Comparison of ENCODE assay signal across 8 mouse cellular contexts in the genomic region with DNA sequence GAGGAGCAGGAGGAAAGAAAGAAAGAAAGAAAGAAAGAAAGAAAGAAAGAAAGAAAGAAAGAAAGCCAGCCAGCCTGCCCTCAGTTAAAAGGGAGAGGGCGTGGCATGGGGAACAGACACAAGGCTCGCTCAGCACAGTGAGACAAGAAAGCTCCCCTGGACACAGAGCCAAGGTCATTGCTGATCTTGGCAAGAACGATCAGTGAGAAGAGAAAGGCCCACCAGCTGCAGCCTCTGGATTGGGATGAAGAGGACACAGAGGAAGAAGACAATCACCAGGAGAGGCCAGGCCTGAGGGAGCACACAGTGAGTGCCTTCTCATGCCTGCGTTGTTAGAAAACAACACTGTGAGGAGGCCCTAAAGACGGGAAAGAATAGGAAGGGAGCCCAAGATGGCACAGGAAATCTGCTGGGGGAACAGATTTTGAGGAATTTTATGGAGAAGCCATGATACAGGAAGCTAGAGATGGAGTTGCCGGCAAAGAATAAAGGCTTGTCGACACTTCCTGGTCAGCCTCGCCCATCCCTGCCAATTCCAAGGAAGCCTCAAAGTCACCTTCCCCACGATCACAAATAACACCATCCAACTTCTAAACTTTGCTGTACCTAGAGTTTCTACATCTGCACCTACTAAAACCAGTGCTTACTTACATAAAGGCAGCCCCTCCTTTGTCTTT. TPM values are rescaled to one million over a fixed set of nuclear protein-coding genes. Genes with fewer than 3 reads are reported as not detected.
DNase-seq lines count a peak whose midpoint lies in the region; ATAC-seq lines count a peak whose summit lies in the region.

No protein-coding gene starts in this region.

- peaks cover 12% of the 10 kb centered on the region for H3K36me3 ChIP-seq in megakaryocyte, embryonic 14.5 days (replicated peaks; ENCODE audit: low read length)
- no peaks in the 10 kb centered on the region for H3K36me3 ChIP-seq in kidney, embryonic 14.5 days (ENCODE audit: control insufficient read depth, insufficient read depth, low read length)
- H3K36me3 ChIP-seq in stomach, embryonic 14.5 days (ENCODE audit: control insufficient read depth, insufficient read depth, low read length): no peaks in the 10 kb centered on the region
- no peaks in the 10 kb centered on the region for H3K36me3 ChIP-seq in midbrain, embryonic 14.5 days (ENCODE audit: control insufficient read depth, insufficient read depth, low read length)

- H3K9ac ChIP-seq in kidney, embryonic 14.5 days (ENCODE audit: low read depth, low read length): no peak overlapping the region
- H3K9ac ChIP-seq in stomach, embryonic 14.5 days (replicated peaks; ENCODE audit: low read depth, low read length): no peak overlapping the region
- no peak overlapping the region for H3K9ac ChIP-seq in midbrain, embryonic 14.5 days (replicated peaks; ENCODE audit: low read length)

- no peaks in the 10 kb centered on the region for H3K9me3 ChIP-seq in megakaryocyte, embryonic 14.5 days
- no peaks in the 10 kb centered on the region for H3K9me3 ChIP-seq in kidney, embryonic 14.5 days (ENCODE audit: control insufficient read depth, low read length)
- no peaks in the 10 kb centered on the region for H3K9me3 ChIP-seq in stomach, embryonic 14.5 days (ENCODE audit: control insufficient read depth, low read depth, low read length)
- H3K9me3 ChIP-seq in midbrain, embryonic 14.5 days (ENCODE audit: control insufficient read depth, low read length): no peaks in the 10 kb centered on the region

- H3K27ac ChIP-seq in kidney, embryonic 14.5 days (ENCODE audit: low read depth, low read length): peak overlapping the region; percentile 8; the same call in 1 of the 2 replicates
- H3K27ac ChIP-seq in stomach, embryonic 14.5 days (ENCODE audit: low read length): peak overlapping the region; percentile 58; the same call in 1 of the 2 replicates
- H3K27ac ChIP-seq in midbrain, embryonic 14.5 days (replicated peaks; ENCODE audit: low read depth, low read length): no peak overlapping the region

- intact Hi-C loops in gastrocnemius, postnatal 14 days (cut with DNase I; ENCODE audit: low total_unique reads): no loop called here

- ATAC-seq in megakaryocyte, adult 5-6 weeks (ENCODE audit: poor library complexity, severe bottlenecking): no peak
- ATAC-seq in kidney, embryonic 14.5 days (ENCODE audit: low FRiP score, low TSS enrichment): no peak
- ATAC-seq in stomach, embryonic 14.5 days (ENCODE audit: insufficient number of reproducible peaks, insufficient read depth, low FRiP score, low read depth): no peak
- ATAC-seq in granulocyte monocyte progenitor cell, adult 5-6 weeks (replicated peaks; ENCODE audit: poor library complexity, severe bottlenecking): no peak
- ATAC-seq in midbrain, embryonic 14.5 days (ENCODE audit: low FRiP score, low TSS enrichment): no peak

- peak overlapping the region; percentile 59 for H3K4me3 ChIP-seq in megakaryocyte, embryonic 14.5 days (replicated peaks)
- no peak overlapping the region for H3K4me3 ChIP-seq in kidney, embryonic 14.5 days (ENCODE audit: low read length)
- no peak overlapping the region for H3K4me3 ChIP-seq in stomach, embryonic 14.5 days (ENCODE audit: low read depth, low read length)
- no peak overlapping the region for H3K4me3 ChIP-seq in midbrain, embryonic 14.5 days (replicated peaks; ENCODE audit: low read depth, low read length)

- DNase-seq in gastrocnemius, postnatal 14 days: peak; percentile 64
- DNase-seq in right cerebral cortex, postnatal 25 days: no peak
- no peak for DNase-seq in midbrain, embryonic 14.5 days

- peaks cover 18% of the 10 kb centered on the region for H3K27me3 ChIP-seq in megakaryocyte, embryonic 14.5 days (replicated peaks)
- no peaks in the 10 kb centered on the region for H3K27me3 ChIP-seq in kidney, embryonic 14.5 days (ENCODE audit: control insufficient read depth, insufficient read depth, low read length)
- H3K27me3 ChIP-seq in stomach, embryonic 14.5 days (ENCODE audit: control insufficient read depth, insufficient read depth, low read length): no peaks in the 10 kb centered on the region
- no peaks in the 10 kb centered on the region for H3K27me3 ChIP-seq in midbrain, embryonic 14.5 days (ENCODE audit: control insufficient read depth, insufficient read depth, low read length)

- H3K4me2 ChIP-seq in kidney, embryonic 14.5 days (replicated peaks; ENCODE audit: low read depth, low read length): no peak overlapping the region
- H3K4me2 ChIP-seq in stomach, embryonic 14.5 days (replicated peaks; ENCODE audit: low read depth, low read length): no peak overlapping the region
- H3K4me2 ChIP-seq in midbrain, embryonic 14.5 days (ENCODE audit: low read length): no peak overlapping the region

- peaks cover 39% of the 10 kb centered on the region for H3K4me1 ChIP-seq in megakaryocyte, embryonic 14.5 days
- peaks cover 40% of the 10 kb centered on the region for H3K4me1 ChIP-seq in kidney, embryonic 14.5 days (ENCODE audit: control insufficient read depth, insufficient read depth, low read length)
- peaks cover 20% of the 10 kb centered on the region; the same call in 1 of the 2 replicates for H3K4me1 ChIP-seq in stomach, embryonic 14.5 days (ENCODE audit: control insufficient read depth, insufficient read depth, low read length)
- no peaks in the 10 kb centered on the region for H3K4me1 ChIP-seq in midbrain, embryonic 14.5 days (ENCODE audit: control insufficient read depth, insufficient read depth, low read length)

- 70% methylated on average over 9 of the region's 9 CpGs for WGBS in kidney, embryonic 14.5 days
- WGBS in stomach, embryonic 14.5 days: 70% methylated on average over 9 of the region's 9 CpGs
- WGBS in midbrain, embryonic 14.5 days: 74% methylated on average over 9 of the region's 9 CpGs

RNA-seq across cellular contexts. Expression of gene Iqgap1, which starts 44.2 kb away (rescaled TPM):
- 2.0 and 2.2 TPM in 2 replicates for polyA plus RNA-seq in megakaryocyte, embryonic 14.5 days (2012; ENCODE audit: insufficient read depth, low replicate concordance)
- total RNA-seq in megakaryocyte, adult 5-6 weeks (2015): 246 and 291 TPM in 2 replicates
- total RNA-seq in megakaryocyte, adult 5-6 weeks (2017): 287 and 303 TPM in 2 replicates
- 10 to 100 TPM; 28.9 to 36.1 TPM for total RNA-seq in gastrocnemius, postnatal 14 days (2021)
- polyA plus RNA-seq in kidney, embryonic 14.5 days (2014; fragmentation: Nextera tagmentation; extraction: Ambion mirVana): 61.0 and 110 TPM in 2 replicates
- 94.3 and 99.9 TPM in 2 replicates for polyA plus RNA-seq in stomach, embryonic 14.5 days (2014; fragmentation: Nextera tagmentation; extraction: Ambion mirVana)
- total RNA-seq in granulocyte monocyte progenitor cell, adult 5-6 weeks (2014; fragmentation: Nextera tagmentation): 89.6 and 92.9 TPM in 2 replicates
- total RNA-seq in granulocyte monocyte progenitor cell, adult 5-6 weeks (2017): 85.5 and 95.4 TPM in 2 replicates
- 14.0 and 22.3 TPM in 2 replicates for polyA plus RNA-seq in midbrain, embryonic 14.5 days (2014; fragmentation: Nextera tagmentation; extraction: Ambion mirVana)
